Mouse (Mus musculus): ENCODE results near the gene Mdga2.

DNA sequence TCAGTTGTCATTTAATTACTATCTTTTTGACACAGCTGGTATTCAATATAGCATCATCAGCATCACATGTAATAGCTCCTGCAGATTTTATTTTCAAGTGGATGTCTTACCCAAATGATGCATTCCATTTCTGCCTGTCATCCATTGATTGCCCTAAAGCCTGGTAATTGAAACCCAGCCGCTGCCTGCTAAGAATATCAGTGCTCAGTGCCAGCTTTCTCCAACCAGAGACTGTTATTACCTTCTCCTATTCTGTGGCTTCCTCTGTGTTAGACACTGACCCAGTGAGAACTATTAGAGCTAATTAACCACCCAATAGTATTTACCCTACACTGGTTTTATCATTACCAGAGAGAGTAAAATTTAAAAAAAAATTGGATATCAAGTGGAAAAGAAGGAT lies 333.7 kb downstream of the Mdga2 start:
- TF ChIP-seq E2F4 (IDR thresholded peaks at IDR 0.05; ENCODE audit: insufficient replicate concordance, low read depth, low read length) = no peak
- no peak for TF ChIP-seq EP300 (IDR thresholded peaks at IDR 0.05; ENCODE audit: low read length)
- no peak for TF ChIP-seq CTCF (conservative IDR thresholded peaks at IDR 0.05 in 1 of 2, IDR thresholded peaks at IDR 0.05 in 1 of 2; ENCODE audit: low read depth in 2 of 2, low read length in 2 of 2)
- TF ChIP-seq KAT2A (IDR thresholded peaks at IDR 0.05; ENCODE audit: insufficient replicate concordance, low read length) = no peak
- no peak for TF ChIP-seq POLR2A (IDR thresholded peaks at IDR 0.05; ENCODE audit: low read depth, low read length)
- no peak for TF ChIP-seq MYC (IDR thresholded peaks at IDR 0.05; ENCODE audit: low read depth, low read length)
